Mouse (Mus musculus): ENCODE data around the gene Dock4.

Dock4 gene

GRCm38 (mm10) chr12:40767258-40767816 lies 321.6 kb downstream of the Dock4 start:
- no peak for DNase-seq (ENCODE audit: low spot score in 2 of 2)

- DNase-seq (ENCODE audit: low spot score in 2 of 2), result no peak
Observed at GRCm38 (mm10) chr12:40773091-40773490, 327.3 kb downstream of the Dock4 start.

GRCm38 (mm10) chr12:40781554-40781953 lies 335.8 kb downstream of the Dock4 start:
- no peak for DNase-seq (ENCODE audit: low spot score in 2 of 2)

GRCm38 (mm10) chr12:40788621-40789111 lies 342.9 kb downstream of the Dock4 start:
- no peak for DNase-seq (ENCODE audit: low spot score in 2 of 2)

DNA sequence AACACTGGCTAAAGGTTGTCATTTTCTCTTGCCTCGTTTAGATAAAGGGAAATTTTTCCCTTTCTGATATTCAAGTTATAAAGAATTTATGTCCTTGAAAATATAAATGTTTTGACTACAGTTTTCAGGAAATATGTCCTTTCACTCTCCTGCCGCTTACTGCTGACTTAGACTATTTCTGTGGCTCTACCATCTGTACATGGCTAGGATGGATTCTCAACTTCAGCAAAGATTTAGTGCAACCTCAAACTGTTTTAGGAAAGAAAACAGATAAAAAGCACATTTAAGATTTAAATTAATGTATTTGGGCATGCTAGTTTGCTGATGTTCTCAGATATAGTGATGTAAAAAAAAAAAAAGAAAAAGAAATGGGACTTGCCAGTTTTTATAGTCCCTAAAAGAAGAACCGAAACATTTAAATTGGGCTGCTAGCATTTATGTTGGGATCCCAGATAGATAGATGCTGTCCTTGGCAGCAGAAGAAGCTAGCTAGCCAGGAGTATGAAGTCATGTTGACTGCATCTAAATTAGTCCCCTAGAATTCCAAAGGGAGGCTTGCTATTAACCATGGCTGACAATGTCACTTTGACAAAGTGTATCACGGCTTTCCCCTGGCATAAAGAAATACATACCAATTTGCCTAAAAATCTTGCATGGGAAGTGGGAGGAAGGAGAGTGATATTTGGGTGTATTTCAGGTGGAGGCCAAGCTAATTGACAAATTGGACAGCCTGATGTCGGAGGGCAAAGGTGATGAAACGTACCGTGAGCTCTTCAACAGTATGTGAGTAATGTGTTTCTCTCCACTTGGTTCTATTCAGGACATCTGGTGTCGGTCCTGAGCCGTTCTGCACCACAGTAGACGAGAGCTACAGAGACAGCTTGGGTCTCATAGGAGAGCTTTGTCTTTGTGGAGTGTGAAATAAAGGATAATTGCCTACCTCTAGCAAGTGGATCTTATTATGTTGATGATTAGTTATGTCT lies 343.9 kb downstream of the Dock4 start:
- no peak for DNase-seq (ENCODE audit: low spot score in 2 of 2)

- no peak for DNase-seq (ENCODE audit: low spot score in 2 of 2)
Observed at GRCm38 (mm10) chr12:40791221-40791620, 345.5 kb downstream of the Dock4 start.

- no peak for DNase-seq (ENCODE audit: low spot score in 2 of 2)
Observed at GRCm38 (mm10) chr12:40792184-40792650, 346.5 kb downstream of the Dock4 start.

DNA sequence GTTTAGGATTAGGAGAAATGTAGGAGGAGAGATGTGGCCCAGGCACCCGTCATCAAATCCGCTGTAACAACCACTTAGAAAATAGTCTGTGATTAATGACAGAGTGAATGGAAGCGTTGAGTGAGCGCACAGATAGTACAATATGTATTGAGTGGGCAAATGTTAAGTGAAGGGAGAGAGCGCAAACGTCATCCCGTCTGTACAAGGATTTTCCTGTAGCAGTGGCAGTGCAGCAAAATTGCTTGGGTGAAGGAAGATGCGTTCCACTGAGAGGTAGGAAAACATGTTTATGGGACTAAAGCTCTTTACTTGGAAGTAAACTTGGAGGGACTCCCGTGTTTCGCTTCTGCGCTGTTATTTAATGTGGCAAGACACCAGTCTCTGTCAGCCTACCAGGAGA lies 348.3 kb downstream of the Dock4 start:
- peak; percentile 22 to 33 for DNase-seq (ENCODE audit: low spot score in 2 of 2)

- no peak for DNase-seq (ENCODE audit: low spot score in 2 of 2)
Observed at GRCm38 (mm10) chr12:40794756-40795155, 349.0 kb downstream of the Dock4 start.

DNA sequence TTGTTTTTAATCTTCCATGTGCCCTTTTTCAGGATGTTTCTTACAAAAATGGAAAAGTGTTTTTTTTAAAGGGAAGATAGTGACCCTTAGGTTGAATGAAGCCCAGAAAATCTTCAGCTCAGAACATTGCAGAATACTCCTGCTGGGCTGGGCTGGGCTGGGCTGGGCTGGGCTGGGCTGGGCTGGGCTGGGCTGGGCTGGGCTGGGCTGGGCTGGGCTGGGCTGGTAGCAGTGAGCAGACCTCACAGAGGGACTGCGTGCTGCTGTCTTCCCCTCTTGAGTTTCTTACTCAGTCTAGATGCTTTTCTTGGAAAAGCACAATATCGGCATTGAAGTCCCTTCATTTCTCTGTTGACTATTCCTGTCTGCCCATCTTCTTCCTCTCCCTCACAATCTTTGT lies 350.0 kb downstream of the Dock4 start:
- DNase-seq (ENCODE audit: low spot score in 2 of 2), result no peak

GRCm38 (mm10) chr12:40796813-40797491 lies 351.2 kb downstream of the Dock4 start:
- no peak for DNase-seq (ENCODE audit: low spot score in 2 of 2)

GRCm38 (mm10) chr12:40797561-40798343 lies 352.0 kb downstream of the Dock4 start:
- no peak for DNase-seq (ENCODE audit: low spot score in 2 of 2)

DNA sequence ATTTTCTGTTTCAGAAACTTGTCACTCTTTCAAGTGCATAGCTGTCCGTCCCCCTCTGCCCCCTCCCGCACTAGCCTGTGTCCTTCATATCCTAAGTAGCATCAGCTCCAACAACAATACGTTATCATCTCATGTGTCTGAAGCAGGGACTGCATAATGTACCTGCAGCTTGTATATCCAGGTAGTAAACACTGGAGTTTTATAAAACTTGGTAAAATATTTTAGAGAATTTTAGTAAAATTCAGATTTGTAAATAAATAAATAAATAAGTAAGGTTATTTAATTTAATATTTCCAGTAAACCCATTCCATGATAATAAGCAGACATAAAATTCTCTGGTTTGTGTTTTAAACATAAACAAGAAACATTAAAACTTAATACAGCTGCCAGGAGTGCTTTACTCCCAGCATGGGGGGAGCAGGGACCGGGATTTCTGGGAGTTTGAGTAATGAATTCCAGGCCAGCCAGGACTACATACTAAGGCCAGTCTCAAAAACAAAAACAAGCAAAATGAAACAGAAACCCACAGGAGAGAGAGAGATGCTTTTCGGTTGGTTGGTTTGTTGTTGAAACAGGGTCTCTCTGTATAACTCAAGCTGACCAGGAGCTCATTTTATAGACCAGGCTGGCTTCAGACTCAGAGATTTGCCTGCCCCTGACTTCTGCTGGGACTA lies 352.7 kb downstream of the Dock4 start:
- no peak for DNase-seq (ENCODE audit: low spot score in 2 of 2)

- DNase-seq (ENCODE audit: low spot score in 2 of 2), result no peak
Observed at GRCm38 (mm10) chr12:40801456-40801855, 355.7 kb downstream of the Dock4 start.

DNA sequence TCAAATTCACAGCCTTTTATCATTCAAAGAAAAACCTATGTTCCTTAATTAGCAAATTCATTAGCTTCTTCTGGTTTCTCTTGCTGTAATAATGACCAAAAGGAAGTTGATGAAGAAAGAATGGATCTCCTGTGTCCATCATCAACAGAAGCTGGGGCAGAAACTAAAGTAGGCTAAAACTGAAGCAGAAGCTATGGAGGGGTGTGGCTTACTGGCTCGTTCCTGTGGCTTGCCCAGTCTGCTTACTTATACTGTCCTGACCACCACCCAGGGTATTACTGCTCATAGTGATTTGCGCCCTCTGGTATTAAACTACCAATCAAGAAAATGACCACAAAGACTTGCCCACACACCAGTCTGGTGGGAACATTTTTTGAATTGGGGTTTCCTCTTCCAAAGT lies 359.5 kb downstream of the Dock4 start:
- no peak for DNase-seq (ENCODE audit: low spot score in 2 of 2)

DNA sequence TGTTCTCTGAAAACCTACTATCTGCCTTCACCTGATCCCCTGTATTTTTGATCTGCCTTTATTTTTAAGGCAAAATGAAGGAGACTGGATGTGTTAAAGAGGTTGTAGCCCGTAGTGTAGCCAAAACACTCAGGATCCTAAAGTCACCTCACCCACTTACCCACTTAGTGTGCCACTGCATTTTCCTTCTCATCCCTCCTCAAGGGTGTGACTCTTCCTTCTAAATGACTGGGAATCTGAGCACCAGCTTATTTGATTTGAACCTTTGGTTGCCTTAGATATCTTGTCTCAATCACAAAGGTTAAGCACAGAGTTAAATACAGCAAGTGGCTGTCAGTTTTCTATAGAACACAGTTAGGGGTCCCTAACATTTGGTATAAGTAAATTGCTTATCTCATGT lies 362.2 kb downstream of the Dock4 start:
- no peak for DNase-seq (ENCODE audit: low spot score in 2 of 2)

DNA sequence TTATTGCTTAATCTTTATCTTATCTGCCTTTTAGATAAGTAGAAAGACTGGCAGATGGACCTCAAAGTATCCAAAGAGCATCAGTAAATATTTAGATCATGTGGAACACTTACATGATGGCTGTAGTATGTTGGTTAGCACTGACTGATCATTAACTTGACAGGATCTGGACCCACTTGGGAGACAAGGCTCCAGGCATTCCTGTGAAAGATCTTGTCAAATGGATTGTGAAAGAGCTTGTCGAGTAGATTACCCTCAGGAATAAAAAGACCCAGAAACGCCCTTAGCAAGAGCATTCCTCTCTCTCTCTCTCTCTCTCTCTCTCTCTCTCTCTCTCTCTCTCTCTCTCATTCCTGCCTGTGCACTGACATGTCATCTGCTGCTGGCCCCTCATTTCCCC lies 367.7 kb downstream of the Dock4 start:
- no peak for DNase-seq (ENCODE audit: low spot score in 2 of 2)

- DNase-seq (ENCODE audit: low spot score in 2 of 2), result no peak
Observed at GRCm38 (mm10) chr12:40814659-40815363, 369.1 kb downstream of the Dock4 start.

DNA sequence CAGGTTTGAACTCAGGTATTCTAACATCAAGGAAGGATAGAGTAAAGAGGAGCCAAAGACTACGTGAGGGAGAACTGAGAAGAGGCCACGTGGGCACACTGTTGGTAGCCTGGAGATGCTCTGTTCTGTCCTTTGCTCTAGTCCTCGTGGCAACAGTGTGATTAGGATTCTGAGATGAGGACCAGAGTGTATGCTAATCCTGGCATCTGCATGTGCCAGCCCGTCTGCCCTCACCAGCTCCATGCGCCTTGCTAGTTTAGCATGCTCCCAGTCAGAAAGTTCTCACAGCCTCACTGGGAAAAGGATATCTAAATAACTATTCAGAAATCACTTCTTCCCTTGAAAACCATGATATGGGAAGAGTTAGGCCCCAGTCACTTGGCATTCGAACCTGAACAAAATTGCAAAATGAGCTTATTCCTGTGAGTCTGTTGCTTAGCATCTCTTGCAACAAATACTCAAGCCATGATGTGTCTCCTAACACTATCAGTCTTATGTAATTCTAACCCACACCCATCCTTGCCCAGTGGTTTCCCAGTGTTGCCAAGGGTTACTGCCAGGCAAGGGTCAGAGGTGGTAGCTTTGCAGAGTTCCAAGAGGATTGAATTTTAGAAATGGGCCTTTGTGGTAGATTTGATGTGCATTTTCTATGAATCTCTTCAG lies 372.4 kb downstream of the Dock4 start:
- no peak for DNase-seq (ENCODE audit: low spot score in 2 of 2)

GRCm38 (mm10) chr12:40823631-40824030 lies 377.9 kb downstream of the Dock4 start:
- no peak for DNase-seq (ENCODE audit: low spot score in 2 of 2)

Measured in frontal cortex, postnatal 36 days (tissue).